Mouse (Mus musculus) heart, adult 2 months (tissue): ENCODE results near the gene Cxcl9.

ENCODE experiments used
- CTCF ChIP-seq: fragments of 200-600 bp; IDR thresholded peaks from 2 replicates; pipeline ENCODE4 v1.8.1; 2022; ENCODE audit warnings: antibody characterized with exemption, mild to moderate bottlenecking, moderate library complexity
- EP300 ChIP-seq: fragments of 200-500 bp; IDR thresholded peaks from 2 replicates; pipeline ENCODE4 v1.6.1; 2011; ENCODE audit warnings: low read depth, low read length, control low read depth; ENCODE audit not compliant: insufficient read depth
- POLR2A ChIP-seq: fragments of 200-500 bp; IDR thresholded peaks from 2 replicates; pipeline ENCODE4 v1.6.1; 2011; ENCODE audit warnings: mild to moderate bottlenecking, low read depth, low read length, control low read depth; ENCODE audit not compliant: insufficient read depth

- TF ChIP-seq POLR2A (peak; percentile 77), CTCF (no peak), EP300 (no peak)
These were observed 47.5 kb upstream of the Cxcl9 start for GRCm38 (mm10) chr5:92375368-92375767.
